Mouse (Mus musculus): Measurements from ENCODE around the gene Recql5.

The Recql5 gene

DNA sequence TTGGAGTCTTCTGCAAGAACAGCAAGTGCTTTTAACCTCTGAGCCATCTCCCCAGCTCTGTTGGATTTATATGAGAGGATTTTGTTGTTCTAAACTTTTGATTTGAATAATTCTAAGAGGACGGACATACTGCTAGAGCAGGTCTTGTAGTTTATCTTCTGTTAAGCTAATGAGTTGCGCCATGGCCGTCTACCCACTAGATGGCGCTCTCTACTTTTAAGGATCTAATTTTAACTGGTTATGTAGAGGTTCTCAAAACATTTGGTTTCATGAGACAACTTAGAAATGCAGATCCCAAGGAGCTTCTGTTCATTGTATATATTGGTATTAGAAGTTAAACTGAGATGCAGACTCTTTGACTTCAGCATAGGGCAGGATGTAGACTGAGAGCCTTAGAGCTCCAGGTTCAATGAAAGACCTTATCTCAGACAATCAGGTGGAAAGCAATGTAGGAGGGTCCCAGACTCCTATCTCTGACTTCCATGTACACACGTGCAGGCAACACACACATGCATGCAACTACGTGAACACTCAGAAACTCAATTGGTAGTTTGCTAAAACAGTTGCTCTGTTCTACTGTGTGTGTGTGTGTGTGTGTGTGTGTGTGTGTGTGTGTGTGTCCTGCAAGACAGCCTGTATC, 6.5 kb upstream of the Recql5 start:
- ATAC-seq (ENCODE audit: low TSS enrichment) = no peak; the same call in 1 of the 2 replicates

DNA sequence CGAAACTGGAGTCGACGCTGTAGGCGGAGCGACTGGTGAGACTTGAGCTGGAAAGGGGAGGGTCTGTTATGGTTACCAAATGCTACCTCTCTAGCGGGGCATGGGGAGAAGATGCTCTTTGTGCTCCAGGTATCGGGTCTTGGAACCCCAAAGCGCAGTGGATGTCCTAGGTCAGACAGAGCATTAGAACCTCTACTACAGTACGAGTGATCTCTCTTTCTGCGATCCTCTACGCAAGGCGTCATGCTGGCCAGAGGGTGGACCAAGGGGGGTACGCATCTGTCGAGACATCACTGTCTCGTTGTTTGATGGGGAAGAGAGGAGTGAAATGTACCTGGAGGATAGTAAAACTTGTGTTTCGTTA, 452 bp upstream of the Recql5 start:
- peak; percentile 34; the same call in 1 of the 2 replicates for ATAC-seq (ENCODE audit: low TSS enrichment)

DNA sequence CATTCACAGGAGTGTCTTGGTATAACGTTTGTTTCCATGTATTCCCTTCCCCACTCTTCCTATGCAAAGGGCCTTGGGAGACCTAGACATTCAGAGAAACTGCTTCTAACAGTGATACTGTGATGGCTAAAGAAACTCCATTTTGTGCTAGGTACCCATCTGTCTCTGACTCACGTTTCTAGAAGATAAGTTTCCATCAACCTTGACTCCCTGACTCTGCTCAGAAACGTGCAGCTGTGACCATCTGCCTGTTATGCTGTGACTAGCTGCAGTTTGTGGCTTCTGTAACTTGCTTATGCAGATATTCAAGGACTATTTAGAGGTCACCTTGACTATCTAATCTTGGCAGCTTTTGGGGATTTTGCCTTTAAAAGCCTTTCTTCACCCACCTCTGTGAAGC, 2.0 kb downstream of the Recql5 start:
- ATAC-seq (ENCODE audit: low TSS enrichment) = no peak

- ATAC-seq (ENCODE audit: low TSS enrichment) = no peak
Measured at GRCm38 (mm10) chr11:115929818-115930217, 3.5 kb downstream of the Recql5 start.

GRCm38 (mm10) chr11:115929031-115929430, 4.2 kb downstream of the Recql5 start:
- no peak for ATAC-seq (ENCODE audit: low TSS enrichment)

DNA sequence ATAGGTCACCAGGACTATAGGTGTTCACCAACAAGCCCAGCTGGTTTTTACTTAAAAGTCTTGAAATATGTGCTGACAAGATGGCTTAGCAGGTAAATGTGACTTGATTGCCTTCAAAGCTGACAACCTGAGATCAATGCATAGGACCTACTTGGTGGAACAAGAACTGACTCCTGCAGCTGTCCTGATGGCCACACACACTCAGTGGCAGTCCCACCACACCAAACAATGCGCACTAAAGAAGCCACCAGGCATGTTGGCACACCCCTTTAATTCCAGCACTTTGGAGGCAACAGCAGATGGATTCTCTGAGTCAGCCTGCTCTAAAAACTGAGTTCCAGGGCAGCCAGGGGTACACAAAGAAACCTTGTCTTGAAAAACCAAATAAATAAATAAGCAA, 11.3 kb downstream of the Recql5 start:
- ATAC-seq (ENCODE audit: low TSS enrichment) = no peak

GRCm38 (mm10) chr11:115920110-115920818, 13.0 kb downstream of the Recql5 start:
- ATAC-seq (ENCODE audit: low TSS enrichment) = no peak

- ATAC-seq (ENCODE audit: low TSS enrichment) = no peak
Measured at GRCm38 (mm10) chr11:115919073-115919472, 14.2 kb downstream of the Recql5 start.

DNA sequence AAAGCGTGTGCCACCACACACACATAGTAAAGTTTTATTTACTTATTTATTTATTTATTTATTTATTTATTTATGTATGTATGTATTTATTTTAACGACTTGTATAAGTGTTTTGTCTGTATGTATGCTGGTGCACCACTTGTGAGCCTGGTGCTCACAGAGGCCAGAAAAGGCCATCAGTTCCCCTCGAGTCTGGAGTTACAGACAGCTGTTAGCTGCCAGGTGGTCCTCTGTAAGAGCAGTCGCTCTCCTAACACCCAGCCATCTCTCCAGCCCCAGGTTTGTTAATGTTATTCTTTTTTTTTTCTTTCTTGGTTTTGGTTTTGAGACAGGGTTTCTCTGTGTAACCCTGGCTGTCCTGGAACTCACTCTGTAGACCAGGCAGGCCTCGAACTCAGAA, 14.6 kb downstream of the Recql5 start:
- no peak for ATAC-seq (ENCODE audit: low TSS enrichment)

DNA sequence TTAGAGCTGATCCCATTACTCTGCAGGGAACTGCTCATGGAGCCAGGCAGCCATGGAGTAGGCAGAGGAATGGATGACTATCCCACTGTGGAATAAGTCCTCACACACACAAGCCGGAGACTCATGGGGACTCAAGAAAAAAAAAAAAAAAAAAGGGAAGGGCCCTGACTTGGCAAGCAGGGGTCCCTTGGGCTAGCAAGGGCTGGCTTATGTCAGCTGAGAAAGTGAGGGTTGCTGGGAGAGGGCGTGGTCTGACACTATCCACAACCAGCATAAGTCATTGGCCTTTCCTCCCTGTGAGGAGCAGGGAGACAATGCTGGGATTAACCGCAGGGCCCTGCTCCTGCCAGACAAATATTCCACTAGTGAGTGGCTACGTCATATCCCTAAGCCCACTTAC, 16.7 kb downstream of the Recql5 start:
- no peak for ATAC-seq (ENCODE audit: low TSS enrichment)

GRCm38 (mm10) chr11:115911632-115912376, 21.5 kb downstream of the Recql5 start, which contains the start of gene Smim6:
Smim6 (plus strand) TSS chr11:115912017.
- ATAC-seq (ENCODE audit: low TSS enrichment) = no peak

DNA sequence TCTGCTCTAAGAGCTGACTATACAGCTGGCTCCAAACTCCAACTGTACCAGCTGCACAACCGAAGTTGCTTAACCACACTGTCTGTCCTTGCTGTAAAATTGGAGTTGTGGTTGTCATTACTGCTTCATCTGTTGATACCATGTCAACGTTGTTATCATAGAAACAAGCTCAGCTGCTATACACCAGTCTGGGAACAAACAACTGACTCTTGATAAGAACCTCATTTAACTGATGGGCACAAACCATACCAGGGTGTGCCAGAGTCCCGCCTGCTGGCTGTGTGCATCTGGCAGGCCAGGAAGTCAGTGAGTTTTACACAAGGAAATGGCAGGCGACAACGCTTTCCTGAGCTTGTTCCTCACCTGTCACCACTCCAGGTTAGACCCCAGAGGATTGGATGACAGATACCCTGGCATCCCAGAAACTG, 22.1 kb downstream of the Recql5 start:
- no peak for ATAC-seq (ENCODE audit: low TSS enrichment)

DNA sequence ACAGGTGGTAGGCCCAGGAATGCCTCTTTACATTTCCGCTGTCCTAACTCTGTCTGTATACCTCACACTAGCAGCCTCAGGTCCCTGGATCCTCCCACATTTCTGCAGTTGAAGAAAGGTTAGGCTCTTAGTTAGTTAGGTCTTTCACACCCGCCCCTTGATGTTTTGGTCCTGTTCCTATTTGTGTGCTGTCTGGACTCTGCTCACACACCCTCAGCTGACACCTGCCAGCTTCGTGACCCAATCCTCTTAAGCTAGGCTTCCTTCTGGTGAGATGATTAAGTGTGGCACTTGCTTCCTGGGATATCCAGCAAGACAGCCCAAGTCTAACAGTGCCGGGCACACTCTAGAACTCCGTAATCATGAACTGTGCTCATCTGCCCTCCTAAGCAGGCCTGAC, 26.8 kb downstream of the Recql5 start:
- no peak for ATAC-seq (ENCODE audit: low TSS enrichment)

- ATAC-seq (ENCODE audit: low TSS enrichment) = no peak
Measured at GRCm38 (mm10) chr11:115906116-115906515, 27.2 kb downstream of the Recql5 start.

DNA sequence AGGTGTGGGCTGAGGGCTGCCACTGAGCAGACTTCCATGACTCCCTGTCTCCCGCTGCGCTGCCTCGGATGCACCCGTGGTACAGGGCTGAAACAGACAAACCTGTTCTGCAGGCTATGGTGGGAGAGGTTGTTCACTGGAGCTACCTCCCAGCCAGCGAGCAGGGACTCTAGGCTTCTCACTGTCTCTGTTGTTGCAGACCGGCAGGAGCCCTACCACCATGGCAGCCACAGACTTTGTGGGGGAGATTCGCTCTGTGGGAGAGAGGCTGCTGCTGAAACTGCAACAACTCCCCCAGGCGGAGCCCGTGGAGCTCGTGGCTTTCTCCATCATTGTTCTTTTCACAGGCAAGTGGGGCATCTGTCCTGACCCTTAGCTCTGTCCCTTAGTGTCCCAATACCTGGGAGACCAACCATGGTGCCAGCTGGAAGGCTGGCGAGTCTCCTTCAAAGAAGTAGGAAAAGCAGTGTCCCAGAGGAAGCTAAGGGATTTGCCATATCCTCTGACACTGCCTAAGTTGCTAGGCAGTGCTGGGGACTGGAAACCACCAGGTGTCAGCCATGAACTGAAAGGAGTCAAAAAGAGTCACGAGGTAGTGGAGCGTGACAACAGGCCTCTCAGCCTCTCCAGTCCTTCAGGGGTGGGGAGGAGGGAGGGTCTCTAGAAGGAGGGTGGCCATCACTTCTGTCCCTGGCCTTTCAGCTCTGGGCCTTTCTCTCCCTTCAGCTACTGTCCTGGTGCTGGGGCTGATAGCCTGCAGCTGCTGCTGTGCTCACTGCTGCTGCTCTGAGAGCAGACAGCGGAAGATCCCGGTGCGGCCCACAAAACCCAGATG, 28.1 kb downstream of the Recql5 start:
- ATAC-seq (ENCODE audit: low TSS enrichment) = peak; percentile 77; the same call in 1 of the 2 replicates

DNA sequence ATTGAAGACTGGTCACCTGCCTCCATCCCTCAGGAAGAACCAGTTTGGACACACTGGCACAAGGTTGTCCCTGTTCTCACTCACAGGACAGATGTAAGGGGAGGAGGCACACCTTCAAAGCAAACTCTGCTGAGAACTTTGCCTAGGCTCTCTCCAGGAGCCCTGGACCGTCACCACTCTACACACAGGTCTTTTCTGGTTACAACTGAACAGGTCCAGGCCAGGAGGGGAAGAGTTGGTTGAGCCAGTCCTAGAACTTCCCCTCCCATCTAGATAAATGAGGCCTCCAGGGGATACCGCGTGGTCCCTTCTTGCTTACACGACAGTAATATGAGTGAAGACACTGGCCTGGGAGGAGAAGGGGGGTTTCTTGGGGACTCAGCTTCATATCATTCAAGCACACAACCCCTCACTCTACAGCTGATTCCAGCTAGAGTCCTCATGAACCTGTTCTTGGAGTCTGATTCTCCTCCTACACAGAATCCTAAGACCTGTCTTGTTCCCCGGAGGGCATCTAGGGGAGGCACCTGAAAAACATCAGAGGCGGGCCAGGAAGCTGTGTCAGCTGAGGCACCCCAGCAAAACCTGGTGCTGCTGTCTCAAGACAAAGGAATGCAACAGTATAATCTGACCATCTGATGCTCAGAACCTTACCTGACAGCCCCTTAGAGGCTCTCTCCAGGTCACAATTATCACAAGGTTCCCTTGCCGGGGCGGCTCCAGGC, 28.9 kb downstream of the Recql5 start:
- ATAC-seq (ENCODE audit: low TSS enrichment) = no peak

- no peak for ATAC-seq (ENCODE audit: low TSS enrichment)
Measured at GRCm38 (mm10) chr11:115903384-115904230, 29.7 kb downstream of the Recql5 start.

DNA sequence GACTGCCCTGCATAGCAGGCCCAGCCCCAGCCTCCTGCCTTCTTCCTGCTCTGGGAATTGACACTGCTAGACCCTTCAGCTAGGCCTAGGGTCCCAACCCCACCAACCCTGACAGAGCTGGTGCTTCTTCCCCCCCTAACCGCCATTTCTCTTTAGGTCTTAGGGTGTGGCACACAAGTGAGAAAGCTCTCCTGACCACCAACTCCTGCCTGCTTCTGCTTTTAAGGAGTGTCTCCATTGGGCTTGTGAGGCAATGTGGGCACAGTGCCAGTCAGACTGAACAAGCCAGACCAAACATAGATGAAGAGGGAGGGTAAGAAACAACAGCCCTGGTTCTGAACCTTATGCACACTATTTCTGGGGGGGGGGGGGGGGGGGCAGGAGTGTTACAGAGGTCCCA, 30.4 kb downstream of the Recql5 start:
- no peak for ATAC-seq (ENCODE audit: low TSS enrichment)

DNA sequence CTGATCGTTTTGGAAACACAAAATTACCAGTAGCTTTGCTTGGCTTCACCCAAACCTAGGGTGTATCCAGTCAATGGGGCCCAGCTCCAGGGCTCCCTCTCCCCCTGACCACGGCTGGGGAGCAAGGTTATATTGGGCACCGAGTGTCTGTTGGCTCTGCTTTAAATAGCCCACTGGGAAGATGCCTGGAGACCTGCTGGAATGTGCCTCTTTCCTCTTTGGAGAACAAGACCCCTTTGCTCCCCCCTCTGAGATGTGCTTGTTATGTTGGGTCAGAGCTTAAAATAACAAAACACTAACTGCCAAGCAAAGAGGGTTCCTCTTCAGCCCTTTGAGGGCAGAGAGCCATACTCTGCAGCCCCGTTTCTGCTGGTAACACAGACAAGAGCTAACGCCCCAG, 31.1 kb downstream of the Recql5 start:
- ATAC-seq (ENCODE audit: low TSS enrichment) = no peak

Data from frontal cortex, adult (tissue).